Comparison of ENCODE assay signal across 8 mouse cellular contexts in the genomic region with DNA sequence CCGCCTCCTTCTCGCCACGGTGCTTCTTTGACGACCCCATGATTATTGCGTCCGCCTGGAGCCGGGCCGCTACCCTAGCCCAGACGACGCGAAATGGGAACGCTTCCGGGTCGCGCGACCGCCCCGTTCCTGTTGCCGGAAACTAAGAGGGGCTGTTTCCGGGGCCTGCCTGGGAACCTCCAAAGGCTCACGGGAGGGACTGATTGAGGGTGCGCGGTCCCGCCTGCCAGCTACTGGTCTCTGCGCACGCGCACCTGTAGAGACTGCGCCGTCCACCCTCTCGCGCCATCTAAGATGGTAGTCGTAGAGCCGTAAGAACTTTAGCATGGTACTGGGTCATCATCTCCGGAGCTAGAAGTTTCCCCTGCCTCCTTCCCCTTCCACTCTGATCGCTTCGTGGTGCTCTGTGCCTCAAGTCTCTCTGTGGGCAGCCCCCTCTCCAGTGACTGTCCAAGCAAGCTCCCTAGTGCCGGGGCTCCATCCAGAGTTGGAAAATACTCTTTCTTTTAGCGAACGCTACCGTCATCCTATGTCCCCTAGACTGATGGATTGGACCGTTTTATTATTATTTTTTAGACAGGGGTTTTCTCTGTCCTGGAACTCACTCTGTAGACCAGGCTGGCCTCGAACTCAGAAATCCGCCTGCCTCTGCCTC. TPM values are rescaled to one million over a fixed set of nuclear protein-coding genes. Genes with fewer than 3 reads are reported as not detected.
DNase-seq lines count a peak whose midpoint lies in the region; ATAC-seq lines count a peak whose summit lies in the region.

Sart1 (minus strand) TSS at position 116 of the 655 bp plus-strand sequence.

- peak within 1 kb of the TSS; percentile 99 for H3K4me3 ChIP-seq in forebrain, embryonic 14.5 days (ENCODE audit: low read depth, low read length)
- peak within 1 kb of the TSS; percentile 86 for H3K4me3 ChIP-seq in neural tube, embryonic 15.5 days (replicated peaks)

- H3K36me3 ChIP-seq in forebrain, embryonic 14.5 days (ENCODE audit: control insufficient read depth, insufficient read depth, low read length), result peaks cover 22% of the 10 kb centered on the region
- peaks cover 22% of the 10 kb centered on the region for H3K36me3 ChIP-seq in neural tube, embryonic 15.5 days

- peak within 1 kb of the TSS; percentile 92 for H3K4me2 ChIP-seq in forebrain, embryonic 14.5 days (ENCODE audit: low read length)
- H3K4me2 ChIP-seq in neural tube, embryonic 15.5 days, result peak within 1 kb of the TSS; percentile 91

- WGBS in forebrain, embryonic 14.5 days, result 2% methylated on average over 43 of the region's 43 CpGs
- 2% methylated on average over 42 of the region's 43 CpGs for WGBS in neural tube, embryonic 15.5 days

- peak; percentile 97 for DNase-seq in ES-CJ7 (ENCODE audit: low read depth, low spot score)
- peak; percentile 95 for DNase-seq in cerebellum, adult 11 months
- DNase-seq in forebrain, embryonic 14.5 days (ENCODE audit: low spot score), result peak; percentile 98
- DNase-seq in heart, postnatal 14 days, result peak; percentile 94
- peak; percentile 96 for DNase-seq in layer of hippocampus, adult 11-12 months (ENCODE audit: low spot score)
- peak; percentile 96 to 97 for DNase-seq in lung, adult 18-20 months
- peak; percentile 96 for DNase-seq in testis, postnatal 14 days (ENCODE audit: low spot score)

- H3K4me1 ChIP-seq in forebrain, embryonic 14.5 days (ENCODE audit: control insufficient read depth, insufficient read depth, low read length), result peaks cover 19% of the 10 kb centered on the region
- H3K4me1 ChIP-seq in neural tube, embryonic 15.5 days, result peaks cover 44% of the 10 kb centered on the region

- intact Hi-C loops in heart, postnatal 14 days (cut with DNase I), result loop anchor here (1.0 to 2.0 kb wide), 2 partner anchors 22 to 36 kb away; partner anchors contain the start of genes AI837181, Drap1 and Eif1ad

- H3K9me3 ChIP-seq in forebrain, embryonic 14.5 days (replicated peaks; ENCODE audit: control insufficient read depth, low read length), result no peaks in the 10 kb centered on the region
- no peaks in the 10 kb centered on the region for H3K9me3 ChIP-seq in neural tube, embryonic 15.5 days (replicated peaks)

- peak; percentile 97 for ATAC-seq in forebrain, embryonic 14.5 days
- ATAC-seq in neural tube, embryonic 15.5 days (ENCODE audit: low FRiP score), result peak; percentile 96

- H3K9ac ChIP-seq in forebrain, embryonic 14.5 days (ENCODE audit: low read length), result peak within 1 kb of the TSS; percentile 93
- H3K9ac ChIP-seq in neural tube, embryonic 15.5 days (replicated peaks), result peak within 1 kb of the TSS; percentile 80

- H3K27ac ChIP-seq in forebrain, embryonic 14.5 days (ENCODE audit: low read depth, low read length), result peak within 1 kb of the TSS; percentile 75
- peak within 1 kb of the TSS; percentile 85 for H3K27ac ChIP-seq in neural tube, embryonic 15.5 days (replicated peaks)

- H3K27me3 ChIP-seq in forebrain, embryonic 14.5 days (replicated peaks; ENCODE audit: control insufficient read depth, insufficient read depth, low read length), result no peaks in the 10 kb centered on the region
- H3K27me3 ChIP-seq in neural tube, embryonic 15.5 days (replicated peaks), result no peaks in the 10 kb centered on the region

RNA-seq across cellular contexts. Expression of gene Sart1, which starts in this region (rescaled TPM):
- 58.3 and 64.2 TPM in 2 replicates for polyA plus RNA-seq in forebrain, embryonic 14.5 days (2014; fragmentation: Nextera tagmentation; extraction: Ambion mirVana)
- total RNA-seq in heart, postnatal 14 days (2021), result 10 to 100 TPM; 47.5 to 49.5 TPM
- 66.5 and 72.8 TPM in 2 replicates for polyA plus RNA-seq in neural tube, embryonic 15.5 days (2015; fragmentation: Nextera tagmentation; extraction: Ambion mirVana)

Comparison
In these comparisons a context has a peak if more than half of its experiments do, and no peak if none do; other contexts are left out.
1. Peak in every context shown above with its lines: DNase-seq, ATAC-seq, H3K4me3 ChIP-seq and H3K27ac ChIP-seq.